Mouse (Mus musculus) thymus, postnatal 36 days (tissue): ENCODE data around the gene Phactr3.
"Not testable (repeated sequence)": the region's sequence is repeated elsewhere in the genome, so short reads cannot be mapped to it uniquely, and the experiment has no call there.

Experiments
- DNase-seq, 2 experiments: peaks; one replicate each; pipeline ENCODE4 v3.0.0; 2022; ENCODE audit warnings: mixed read lengths in 2 of 2

The Phactr3 gene

GRCm38 (mm10) chr2:178118801-178119560 is at the start of gene Phactr3:
Gene Phactr3, plus strand, starts transcription at chr2:178118975.
- DNase-seq: no peak

- DNase-seq: not testable (repeated sequence)
These were observed 40.5 kb upstream of the Phactr3 start, which contains the start of gene Zfp931 for GRCm38 (mm10) chr2:178078166-178078717. Gene Zfp931, minus strand, starts transcription at chr2:178078476.

- no peak for DNase-seq
These were observed 29.2 kb upstream of the Phactr3 start for GRCm38 (mm10) chr2:178089586-178089985.

- DNase-seq: peak; percentile 40 to 52
These were observed 20.8 kb upstream of the Phactr3 start for GRCm38 (mm10) chr2:178098021-178098420.

- DNase-seq: no peak
These were observed 16.8 kb upstream of the Phactr3 start for GRCm38 (mm10) chr2:178101957-178102356.

- no peak for DNase-seq
These were observed 829 bp upstream of the Phactr3 start for GRCm38 (mm10) chr2:178117946-178118345.

- no peak for DNase-seq
These were observed 983 bp downstream of the Phactr3 start for GRCm38 (mm10) chr2:178119561-178120355.

GRCm38 (mm10) chr2:178120356-178120645 is 1.5 kb downstream of the Phactr3 start:
- DNase-seq: no peak

GRCm38 (mm10) chr2:178120651-178121374 is 2.0 kb downstream of the Phactr3 start:
- DNase-seq: no peak

- no peak for DNase-seq
These were observed 2.6 kb downstream of the Phactr3 start for GRCm38 (mm10) chr2:178121375-178121688.

- DNase-seq: no peak
These were observed 3.3 kb downstream of the Phactr3 start for GRCm38 (mm10) chr2:178121946-178122665.

- DNase-seq: no peak
These were observed 4.7 kb downstream of the Phactr3 start for GRCm38 (mm10) chr2:178123466-178123865.

GRCm38 (mm10) chr2:178125427-178125826 is 6.7 kb downstream of the Phactr3 start:
- DNase-seq: no peak

GRCm38 (mm10) chr2:178126041-178126820 is 7.5 kb downstream of the Phactr3 start:
- no peak for DNase-seq

GRCm38 (mm10) chr2:178128594-178128993 is 9.8 kb downstream of the Phactr3 start:
- DNase-seq: no peak

- no peak for DNase-seq
These were observed 10.4 kb downstream of the Phactr3 start for GRCm38 (mm10) chr2:178129161-178129560.

- DNase-seq: no peak
These were observed 10.9 kb downstream of the Phactr3 start for GRCm38 (mm10) chr2:178129676-178130075.

- peak in 1 of 2 experiments; percentile 0 for DNase-seq
These were observed 11.8 kb downstream of the Phactr3 start for GRCm38 (mm10) chr2:178130536-178130935.

GRCm38 (mm10) chr2:178131011-178131410 is 12.2 kb downstream of the Phactr3 start:
- peak in 1 of 2 experiments; percentile 1 for DNase-seq

GRCm38 (mm10) chr2:178131606-178132365 is 13.0 kb downstream of the Phactr3 start:
- peak in 1 of 2 experiments; percentile 1 for DNase-seq

- DNase-seq: no peak
These were observed 16.9 kb downstream of the Phactr3 start for GRCm38 (mm10) chr2:178135713-178136112.
